Mouse (Mus musculus) stomach, embryonic 14.5 days (tissue): ENCODE measurements around the gene Rnf227. TPM values are rescaled to one million over a fixed set of nuclear protein-coding genes. Genes with fewer than 3 reads are reported as not detected.

Source experiments
- polyA plus RNA-seq: library from polyadenylated mRNA; unstranded; fragments of >200 nt; fragmentation: Nextera tagmentation; extraction: Ambion mirVana; gene quantifications from 2 replicates; pipeline ENCODE4 v1.2.1, GENCODE M21; 2014

Gene Rnf227
- polyA plus RNA-seq, 1 experiment from 2014 or later = 15.3 TPM

Other genes with a start within 250 kb of the Rnf227 start
- 10.5 and 15.1 TPM in 2 replicates for gene Per1, start 245.2 kb upstream of the Rnf227 start, polyA plus RNA-seq
- gene Hes7, start 220.1 kb upstream of the Rnf227 start, polyA plus RNA-seq = 0.39 and 0.54 TPM in 2 replicates
- 0.29 and 0.36 TPM in 2 replicates for gene 9130213A22Rik, start 217.9 kb upstream of the Rnf227 start, polyA plus RNA-seq
- 0.29 and 0.49 TPM in 2 replicates for gene Aloxe3, start 214.6 kb upstream of the Rnf227 start, polyA plus RNA-seq
- not detected in 2 replicates for gene Alox12b, start 183.5 kb upstream of the Rnf227 start, polyA plus RNA-seq
- 0.15 TPM in 1 of 2 replicates, not detected in the other for gene Alox8, start 142.6 kb upstream of the Rnf227 start, polyA plus RNA-seq
- 0.06 TPM in 1 of 2 replicates, not detected in the other for gene Gucy2e, start 103.4 kb upstream of the Rnf227 start, polyA plus RNA-seq
- 13.9 and 16.4 TPM in 2 replicates for gene Cntrob, start 16.7 kb upstream of the Rnf227 start, polyA plus RNA-seq
- 141 and 147 TPM in 2 replicates for gene Trappc1, start 16.5 kb upstream of the Rnf227 start, polyA plus RNA-seq
- gene Kcnab3, start 14.2 kb upstream of the Rnf227 start, polyA plus RNA-seq = 1.7 TPM in 2 replicates
- gene Chd3, start 28.9 kb downstream of the Rnf227 start, polyA plus RNA-seq = 85.3 and 87.4 TPM in 2 replicates
- 158 and 177 TPM in 2 replicates for gene Naa38, start 55.0 kb downstream of the Rnf227 start, polyA plus RNA-seq
- 15.0 and 23.5 TPM in 2 replicates for gene Cyb5d1, start 55.2 kb downstream of the Rnf227 start, polyA plus RNA-seq
- gene Tmem88, start 57.8 kb downstream of the Rnf227 start, polyA plus RNA-seq = 30.0 and 30.3 TPM in 2 replicates
- 30.6 and 34.3 TPM in 2 replicates for gene Kdm6b, start 73.2 kb downstream of the Rnf227 start, polyA plus RNA-seq
- 1.4 and 2.3 TPM in 2 replicates for gene Dnah2, start 208.6 kb downstream of the Rnf227 start, polyA plus RNA-seq
- 5.5 and 5.7 TPM in 2 replicates for gene Efnb3, start 219.7 kb downstream of the Rnf227 start, polyA plus RNA-seq
- gene Wrap53, start 239.8 kb downstream of the Rnf227 start, polyA plus RNA-seq = 22.1 and 23.1 TPM in 2 replicates
- 155 and 163 TPM in 2 replicates for gene Trp53, start 239.9 kb downstream of the Rnf227 start, polyA plus RNA-seq